Mouse (Mus musculus) erythroid progenitor cell, adult 5-6 weeks (primary cell): ENCODE results near the gene Mthfd2. TPM values are rescaled to one million over a fixed set of nuclear protein-coding genes. Genes with fewer than 3 reads are reported as not detected.

Experiments used
- ATAC-seq: replicated peaks from 2 replicates; pipeline ENCODE4 v1.8.0; 2016; ENCODE audit warnings: moderate number of reproducible peaks, mild to moderate bottlenecking, moderate TSS enrichment, inconsistent platforms; ENCODE audit not compliant: poor library complexity, low FRiP score, severe bottlenecking
- total RNA-seq, 2 experiments: library from RNA; stranded (forward) in 1 of 2; stranded (reverse) in 1 of 2; fragments of 150-400 nt in 1 of 2; fragments of 186-747, 209-891 nt in 1 of 2; gene quantifications; 2 replicates each; pipeline versions ENCODE4 v1.2.3 to v1.2.4; 2015 to 2017; ENCODE audit warnings: low replicate concordance in 2 of 2

The Mthfd2 gene
- total RNA-seq (2015; ENCODE audit: low replicate concordance), result 34.8 and 56.6 TPM in 2 replicates
- total RNA-seq (2017; ENCODE audit: low replicate concordance), result 37.2 and 37.9 TPM in 2 replicates

DNA sequence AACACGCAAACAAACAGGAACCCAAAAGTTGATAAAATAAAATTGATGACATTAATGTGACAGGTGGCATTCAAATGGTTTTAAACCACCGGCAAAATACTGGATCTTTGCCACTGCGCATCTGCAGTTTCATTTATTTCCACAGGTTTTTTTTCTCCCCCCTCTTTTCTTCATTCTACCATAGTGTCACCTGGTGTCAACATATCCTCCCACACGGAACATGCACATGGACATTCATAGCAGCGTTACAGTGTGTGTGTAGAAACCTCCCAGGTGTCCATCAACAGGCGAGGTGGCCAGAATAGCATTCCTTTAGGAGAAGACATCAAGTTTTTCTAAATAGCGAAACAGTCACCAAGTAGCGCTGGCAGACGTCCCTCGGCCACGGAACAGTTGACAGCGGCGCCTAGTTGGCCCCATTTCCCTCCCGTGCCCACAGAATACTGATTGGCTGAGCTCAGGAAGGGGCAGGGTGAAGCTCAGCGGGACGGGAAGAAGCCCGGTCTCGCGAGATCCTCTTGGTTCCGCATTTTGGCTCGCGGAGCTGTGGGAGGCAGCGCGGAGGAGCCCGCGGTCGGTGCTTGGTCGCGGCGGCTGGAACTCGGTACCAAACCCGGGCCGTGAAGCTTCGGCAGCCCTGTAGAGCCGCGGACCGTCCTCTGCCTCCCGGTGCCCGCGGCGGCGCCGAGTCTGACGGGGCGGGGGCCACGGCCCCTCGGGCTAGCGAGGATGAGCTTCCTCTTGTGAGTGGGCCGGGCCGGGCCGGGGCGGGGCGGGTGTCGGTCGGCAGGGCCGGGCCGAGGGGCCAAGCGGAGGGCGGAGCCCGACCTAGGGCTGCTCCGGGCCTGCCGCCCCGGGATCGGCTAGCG lies at the start of gene Mthfd2, which contains the start of gene Mob1a:
Mthfd2 (minus strand) TSS at position 384 of the 869 bp plus-strand sequence.
Mob1a (plus strand) TSS at position 492 of the 869 bp plus-strand sequence.
- peak; percentile 94 for ATAC-seq

DNA sequence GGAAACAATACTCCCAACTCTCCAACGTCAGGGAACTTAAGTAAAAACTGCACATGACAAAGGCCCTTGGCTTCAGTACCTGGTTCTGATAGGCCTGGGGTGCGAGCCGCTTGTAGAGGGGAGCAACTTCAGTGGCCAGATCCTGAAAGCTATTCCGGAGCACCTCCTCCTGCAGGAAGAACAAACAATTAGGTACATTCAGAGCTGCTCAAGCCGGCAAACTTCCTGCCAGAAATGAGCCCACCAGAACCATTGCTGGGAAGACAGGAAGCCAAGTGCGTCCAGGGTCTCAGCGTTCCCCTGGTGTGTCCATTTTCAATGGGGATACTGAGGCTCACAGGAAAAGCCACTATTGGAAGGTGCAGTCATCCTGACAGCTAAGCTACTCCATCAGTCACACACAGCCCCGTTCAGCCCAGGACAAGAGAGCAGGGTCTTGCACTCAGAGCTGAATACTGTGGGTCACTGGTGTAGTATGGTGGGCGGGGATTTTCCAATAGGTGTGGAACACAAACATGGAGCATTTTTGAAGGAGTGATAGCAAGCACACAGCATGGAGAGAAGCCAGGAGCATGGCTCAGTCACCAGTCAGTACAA lies 48.1 kb upstream of the Mthfd2 start:
- no peak for ATAC-seq

GRCm38 (mm10) chr6:83371350-83371749 lies 45.6 kb upstream of the Mthfd2 start:
- no peak for ATAC-seq

DNA sequence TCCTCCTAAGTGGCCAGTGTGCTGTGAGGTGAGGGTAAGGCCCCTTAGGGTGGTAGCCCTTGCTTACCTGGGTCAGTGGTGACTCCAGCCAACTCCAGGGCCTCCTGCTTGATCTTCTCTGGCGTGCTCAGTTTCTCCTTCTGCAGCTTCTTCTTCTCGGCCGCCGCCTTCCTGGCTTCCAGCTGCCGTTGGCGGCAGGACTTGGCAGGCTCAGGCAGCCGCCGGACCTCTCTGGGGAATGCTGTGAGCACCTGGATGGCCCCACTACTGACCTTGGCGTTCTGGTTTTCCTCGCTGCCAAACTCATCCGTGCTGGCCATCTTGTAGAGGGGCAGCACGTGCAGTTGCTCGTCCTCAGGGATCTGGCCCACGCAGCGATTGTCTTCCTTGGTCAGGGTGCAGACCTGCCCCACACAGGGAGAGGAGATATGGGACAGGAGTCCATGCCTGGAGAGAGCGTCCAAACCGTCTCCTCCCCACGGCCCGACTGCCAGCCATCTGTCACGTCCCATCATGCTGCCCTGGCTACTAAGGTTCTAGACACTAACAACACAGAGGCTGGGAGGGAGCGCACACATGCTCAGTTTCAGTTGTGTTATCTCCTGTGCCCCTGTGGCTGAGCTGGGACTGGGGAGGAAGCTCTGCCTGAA lies 44.7 kb upstream of the Mthfd2 start:
- ATAC-seq, result no peak

GRCm38 (mm10) chr6:83363075-83363474 lies 37.4 kb upstream of the Mthfd2 start:
- ATAC-seq, result no peak

- no peak for ATAC-seq
These were observed 36.0 kb upstream of the Mthfd2 start for GRCm38 (mm10) chr6:83361523-83362248.

GRCm38 (mm10) chr6:83357436-83357835 lies 31.7 kb upstream of the Mthfd2 start:
- ATAC-seq, result no peak

- peak; percentile 65 for ATAC-seq
These were observed 30.9 kb upstream of the Mthfd2 start for GRCm38 (mm10) chr6:83356569-83357138.

GRCm38 (mm10) chr6:83354856-83355781 lies 29.4 kb upstream of the Mthfd2 start:
- no peak for ATAC-seq

- no peak for ATAC-seq
These were observed 27.1 kb upstream of the Mthfd2 start for GRCm38 (mm10) chr6:83352666-83353410.

- peak; percentile 76 for ATAC-seq
These were observed 25.9 kb upstream of the Mthfd2 start for GRCm38 (mm10) chr6:83351490-83352160.

DNA sequence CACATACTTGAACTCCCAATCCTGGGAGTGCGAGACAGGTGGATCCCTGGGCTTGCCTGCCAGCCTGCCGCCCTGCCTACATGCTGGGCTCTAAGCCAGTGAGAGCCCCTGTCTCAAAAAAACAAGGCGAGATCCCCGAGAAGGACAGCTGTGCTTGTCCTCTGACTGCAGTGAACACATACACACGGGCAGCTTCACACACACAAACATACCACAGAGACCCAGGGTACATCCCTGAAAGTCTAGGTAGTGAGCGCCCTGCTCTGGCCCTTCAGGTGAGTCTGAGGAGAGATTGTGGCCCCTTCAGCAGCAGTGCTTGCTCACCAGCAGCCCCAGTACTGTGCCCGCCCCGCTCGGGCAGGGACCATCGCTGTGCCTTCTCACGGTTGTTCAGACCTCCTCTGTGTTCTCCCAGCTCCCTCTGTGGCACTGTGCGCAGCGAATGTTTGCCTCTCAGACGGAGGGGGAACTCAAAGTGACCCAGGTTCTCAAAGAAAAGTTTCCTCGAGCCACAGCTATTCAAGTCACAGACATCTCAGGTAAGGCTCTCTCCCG lies 25.2 kb upstream of the Mthfd2 start:
- ATAC-seq, result no peak

GRCm38 (mm10) chr6:83350172-83350571 lies 24.5 kb upstream of the Mthfd2 start:
- no peak for ATAC-seq

DNA sequence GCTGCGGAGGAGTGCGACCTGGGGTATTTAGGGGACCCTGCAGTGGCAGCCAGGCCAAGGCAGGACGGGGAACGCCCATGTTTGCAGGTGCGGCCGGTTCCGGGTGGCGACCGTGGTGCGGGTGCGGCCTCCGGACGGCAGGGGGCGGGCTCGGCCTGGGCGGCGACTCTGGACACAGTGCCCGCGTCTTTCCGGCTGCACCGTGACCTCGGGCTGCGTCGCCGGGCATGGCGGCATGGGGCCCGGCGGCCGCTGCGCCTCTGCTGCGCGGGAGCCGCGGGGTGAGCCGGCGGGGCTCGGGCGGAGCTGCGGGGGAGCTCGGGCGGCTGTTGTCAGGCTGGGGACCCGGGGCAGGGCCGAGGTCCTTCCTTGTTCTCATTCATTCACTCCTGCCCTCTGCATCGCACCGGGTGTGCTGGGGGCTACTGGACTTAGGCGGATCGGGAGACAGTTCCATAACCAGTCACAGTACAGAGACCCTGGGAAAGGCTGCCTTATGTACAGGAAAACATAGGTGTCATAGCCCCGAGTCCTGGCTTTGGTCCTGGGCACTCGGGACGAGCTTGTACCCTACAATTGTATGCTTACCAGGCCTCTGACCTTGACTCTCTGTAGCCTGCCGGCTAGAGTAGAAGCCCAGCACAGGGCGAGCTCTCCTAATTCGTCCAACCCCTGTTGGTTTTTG lies 23.7 kb upstream of the Mthfd2 start:
- ATAC-seq, result peak; percentile 78

GRCm38 (mm10) chr6:83348873-83349272 lies 23.2 kb upstream of the Mthfd2 start, which contains the start of gene Bola3:
Bola3 (plus strand) TSS chr6:83349147.
- ATAC-seq, result peak; percentile 10

- no peak for ATAC-seq
These were observed 22.2 kb upstream of the Mthfd2 start for GRCm38 (mm10) chr6:83347916-83348315.
